Mouse (Mus musculus) liver, postnatal 0 days (tissue): ENCODE measurements around the gene Nup54. TPM values are rescaled to one million over a fixed set of nuclear protein-coding genes. Genes with fewer than 3 reads are reported as not detected.

ENCODE experiments used
- ATAC-seq: fragments of 200-750 bp; cut with Nextera tagmentation; 2 replicates; pipeline ENCODE4 v1.8.0; 2017; ENCODE audit warnings: mild to moderate bottlenecking, moderate library complexity
- DNase-seq: peaks from one replicate; pipeline ENCODE4 v3.0.0-alpha.2; 2016
- H3K27ac ChIP-seq: fragments of 300-500 bp; sonication (generic); 2 replicates; pipeline ENCODE4 v1.5.1; 2014; ENCODE audit warnings: antibody characterized with exemption, moderate library complexity, mild to moderate bottlenecking, low read depth
- H3K27me3 ChIP-seq: fragments of 300-500 bp; sonication (generic); 2 replicates; pipeline ENCODE4 v1.6.1; 2014; ENCODE audit warnings: low read length, control low read depth, mixed read lengths; ENCODE audit not compliant: insufficient read depth
- H3K36me3 ChIP-seq: fragments of 300-500 bp; sonication (generic); replicated peaks from 2 replicates; pipeline ENCODE4 v1.6.1; 2014; ENCODE audit warnings: mild to moderate bottlenecking, control low read depth, low read length, moderate library complexity, mixed read lengths; ENCODE audit not compliant: insufficient read depth
- H3K4me1 ChIP-seq: fragments of 300-500 bp; sonication (generic); 2 replicates; pipeline ENCODE4 v1.6.1; 2014; ENCODE audit warnings: antibody characterized with exemption, mild to moderate bottlenecking, control low read depth; ENCODE audit not compliant: insufficient read depth
- H3K4me2 ChIP-seq: fragments of 300-500 bp; sonication (generic); 2 replicates; pipeline ENCODE4 v1.6.1; 2014; ENCODE audit warnings: low read depth, mild to moderate bottlenecking, low read length, moderate library complexity, mixed read lengths
- H3K4me3 ChIP-seq: fragments of 300-500 bp; sonication (generic); 2 replicates; pipeline ENCODE4 v1.5.1; 2014; ENCODE audit warnings: low read depth, low read length
- H3K9ac ChIP-seq: fragments of 300-500 bp; sonication (generic); replicated peaks from 2 replicates; pipeline ENCODE4 v1.6.1; 2014; ENCODE audit warnings: mild to moderate bottlenecking, moderate library complexity
- H3K9me3 ChIP-seq: fragments of 300-500 bp; sonication (generic); 2 replicates; pipeline ENCODE4 v1.6.1; 2016; ENCODE audit warnings: mild to moderate bottlenecking, control low read depth, low read length, mixed read lengths
- CTCF ChIP-seq: sonication (generic); IDR thresholded peaks from 2 replicates; pipeline ENCODE4 v1.5.1; 2016; ENCODE audit warnings: antibody characterized with exemption, low read depth
- EP300 ChIP-seq: IDR thresholded peaks from 2 replicates; pipeline ENCODE4 v1.6.1; 2016; ENCODE audit warnings: antibody characterized with exemption, low read depth, mild to moderate bottlenecking
- WGBS: fragments of 180-500 bp; shearing (Covaris S2); extraction: QIAGEN DNeasy Blood & Tissue Kit; methylation state at CpG from one replicate; pipeline ENCODE4 v1.1.7; 2014; ENCODE audit not compliant: insufficient replicate concordance; 5-methylcytosine and 5-hydroxymethylcytosine counted together
- polyA plus RNA-seq: library from polyadenylated mRNA; unstranded; fragments of >200 nt; fragmentation: Nextera tagmentation; extraction: Ambion mirVana; gene quantifications from 2 replicates; pipeline ENCODE4 v1.2.1, GENCODE M21; 2015

Gene Nup54
- polyA plus RNA-seq, 1 experiment from 2014 or later, result 15.2 TPM

GRCm38 (mm10) chr5:92384855-92385254, 50.2 kb downstream of the Nup54 start:
- DNase-seq (peak; percentile 67), ATAC-seq (peak; percentile 84)
- Histone ChIP-seq H3K27me3 (no peaks in the 10 kb centered on the region), H3K4me3 (no peak overlapping the region), H3K9me3 (no peaks in the 10 kb centered on the region), H3K4me1 (no peaks in the 10 kb centered on the region), H3K36me3 (no peaks in the 10 kb centered on the region), H3K4me2 (no peak overlapping the region), H3K27ac (no peak overlapping the region), H3K9ac (no peak overlapping the region)
- WGBS, result 41% methylated on average over 7 of the region's 7 CpGs
- TF ChIP-seq EP300 (no peak), CTCF (peak; percentile 85)

DNA sequence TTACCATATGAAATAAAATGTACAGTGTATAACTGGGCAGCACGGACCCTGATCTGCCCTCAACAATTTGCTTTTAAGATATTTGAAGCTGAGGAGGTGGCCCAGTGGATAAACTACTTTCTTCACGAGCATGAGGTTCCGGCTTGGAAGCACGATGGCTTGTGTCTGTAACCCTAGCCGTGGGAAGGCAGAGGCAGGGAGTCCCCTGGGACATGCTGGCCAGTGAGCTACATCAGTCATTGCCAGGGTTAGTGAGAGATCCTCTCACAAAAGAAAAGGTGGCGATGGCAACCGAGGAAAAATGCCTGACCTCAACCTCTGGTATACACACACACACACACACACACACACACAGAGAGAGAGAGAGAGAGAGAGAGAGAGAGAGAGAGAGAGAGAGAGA, 51.3 kb downstream of the Nup54 start:
- Histone ChIP-seq H3K4me2 (no peak overlapping the region), H3K4me1 (no peaks in the 10 kb centered on the region), H3K4me3 (no peak overlapping the region), H3K27me3 (no peaks in the 10 kb centered on the region), H3K36me3 (no peaks in the 10 kb centered on the region), H3K9ac (no peak overlapping the region), H3K9me3 (no peaks in the 10 kb centered on the region), H3K27ac (no peak overlapping the region)
- no peak for ATAC-seq
- DNase-seq, result no peak
- TF ChIP-seq EP300, result no peak
- WGBS, result 69% methylated on average over 7 of the region's 7 CpGs

DNA sequence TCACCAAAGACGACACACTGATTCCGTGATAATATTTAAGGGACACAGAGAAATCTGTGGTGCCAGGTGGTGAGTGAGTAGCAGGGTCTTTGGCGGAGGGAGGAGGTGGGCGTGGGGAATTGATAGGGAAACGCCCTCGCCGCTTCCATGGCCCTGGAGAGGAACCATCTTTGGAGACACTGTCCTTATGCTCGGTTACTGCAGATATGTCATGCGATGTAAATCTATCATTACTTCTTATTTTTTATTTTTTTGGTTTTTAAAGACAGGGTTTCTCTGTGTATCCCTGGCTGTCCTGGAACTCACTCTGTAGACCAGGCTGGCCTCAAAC, 52.7 kb downstream of the Nup54 start:
- no peak overlapping the region for H3K4me2 ChIP-seq
- H3K36me3 ChIP-seq, result no peaks in the 10 kb centered on the region
- H3K4me3 ChIP-seq, result no peak overlapping the region
- no peaks in the 10 kb centered on the region for H3K9me3 ChIP-seq
- TF ChIP-seq CTCF (no peak), EP300 (no peak)
- no peak overlapping the region for H3K27ac ChIP-seq
- no peaks in the 10 kb centered on the region for H3K4me1 ChIP-seq
- no peaks in the 10 kb centered on the region for H3K27me3 ChIP-seq
- ATAC-seq (no peak), DNase-seq (no peak)
- 72% methylated on average over 9 of the region's 9 CpGs for WGBS
- H3K9ac ChIP-seq, result no peak overlapping the region

DNA sequence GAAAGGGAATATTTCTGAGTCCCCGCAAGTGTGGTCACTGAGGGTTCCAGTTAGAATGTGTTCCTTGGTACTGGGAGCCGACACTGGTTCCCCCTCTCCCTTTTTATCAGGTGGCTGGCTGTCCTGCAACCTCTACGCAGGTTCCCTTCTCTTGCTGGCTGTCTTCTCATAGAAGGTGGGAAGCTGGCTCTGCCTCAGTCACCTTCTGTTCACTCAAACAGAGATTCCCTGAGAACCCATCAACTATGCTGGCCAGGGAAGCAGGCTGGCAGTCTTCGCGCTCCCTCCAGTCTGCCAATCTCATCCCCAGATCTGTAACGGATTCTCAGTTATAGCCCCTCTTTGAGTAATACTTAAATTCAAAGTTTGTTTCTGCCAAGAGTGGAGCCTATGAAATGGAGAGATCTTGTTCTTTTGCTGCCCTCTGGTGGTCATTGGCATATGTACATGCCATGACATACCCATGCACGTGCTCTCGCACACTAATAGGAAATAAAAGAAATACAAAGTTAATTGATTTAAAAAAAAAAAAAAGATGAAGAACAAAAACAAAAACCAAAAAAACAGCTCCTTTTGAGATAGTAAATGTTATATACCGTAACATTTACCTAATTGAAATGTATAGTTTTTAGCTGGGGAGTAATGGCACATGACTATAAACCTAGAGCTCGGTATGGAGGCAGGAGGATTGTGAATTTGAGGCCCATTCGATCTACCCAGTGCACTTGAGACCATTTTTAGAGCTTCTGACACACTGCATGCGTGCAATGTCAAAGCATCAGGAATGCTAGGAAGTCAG, 53.3 kb downstream of the Nup54 start:
- Histone ChIP-seq H3K9ac (no peak overlapping the region), H3K4me1 (no peaks in the 10 kb centered on the region), H3K27me3 (no peaks in the 10 kb centered on the region), H3K4me2 (no peak overlapping the region), H3K9me3 (no peaks in the 10 kb centered on the region), H3K27ac (no peak overlapping the region), H3K36me3 (no peaks in the 10 kb centered on the region), H3K4me3 (no peak overlapping the region)
- TF ChIP-seq EP300, result no peak
- TF ChIP-seq CTCF, result peak; percentile 82
- WGBS, result 31% methylated on average over 12 of the region's 12 CpGs
- ATAC-seq (peak; percentile 58), DNase-seq (peak; percentile 72)

DNA sequence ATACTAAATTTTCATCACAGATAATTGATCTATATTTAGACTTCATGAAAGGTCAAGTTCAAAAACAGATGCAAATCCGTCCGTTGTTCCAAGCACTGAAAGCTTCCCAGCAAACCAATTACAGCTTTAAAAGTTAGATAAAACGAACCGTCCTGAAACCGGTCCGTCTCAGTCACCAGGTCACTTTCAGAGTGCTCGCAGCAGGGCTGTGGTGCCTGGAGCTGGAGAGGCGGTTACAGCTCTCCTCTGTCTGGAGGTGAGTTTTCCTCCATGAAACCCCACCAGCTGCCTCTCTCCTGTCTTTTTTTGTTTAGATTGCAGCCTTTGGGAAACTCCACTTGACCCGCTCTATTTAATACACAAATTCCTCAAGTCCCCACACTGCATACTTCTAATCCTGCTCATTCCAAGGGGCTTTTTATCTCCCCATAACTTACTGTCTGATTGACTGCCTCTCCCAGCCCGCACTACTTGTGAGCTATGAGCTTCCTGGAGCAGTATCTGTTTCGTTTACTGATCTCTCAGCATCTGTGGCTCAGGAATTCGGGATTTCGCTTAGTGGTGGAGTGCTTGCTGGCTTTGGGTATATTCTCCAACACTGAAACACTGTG, 58.1 kb downstream of the Nup54 start:
- H3K27me3 ChIP-seq, result no peaks in the 10 kb centered on the region
- ATAC-seq, result no peak
- no peaks in the 10 kb centered on the region for H3K36me3 ChIP-seq
- no peak overlapping the region; the same call in 1 of the 2 replicates for H3K4me2 ChIP-seq
- TF ChIP-seq CTCF (no peak), EP300 (no peak)
- WGBS, result 55% methylated on average over 13 of the region's 13 CpGs
- H3K9ac ChIP-seq, result no peak overlapping the region
- no peak for DNase-seq
- peaks cover 18% of the 10 kb centered on the region for H3K4me1 ChIP-seq
- H3K4me3 ChIP-seq, result no peak overlapping the region
- H3K9me3 ChIP-seq, result no peaks in the 10 kb centered on the region
- H3K27ac ChIP-seq, result no peak overlapping the region

DNA sequence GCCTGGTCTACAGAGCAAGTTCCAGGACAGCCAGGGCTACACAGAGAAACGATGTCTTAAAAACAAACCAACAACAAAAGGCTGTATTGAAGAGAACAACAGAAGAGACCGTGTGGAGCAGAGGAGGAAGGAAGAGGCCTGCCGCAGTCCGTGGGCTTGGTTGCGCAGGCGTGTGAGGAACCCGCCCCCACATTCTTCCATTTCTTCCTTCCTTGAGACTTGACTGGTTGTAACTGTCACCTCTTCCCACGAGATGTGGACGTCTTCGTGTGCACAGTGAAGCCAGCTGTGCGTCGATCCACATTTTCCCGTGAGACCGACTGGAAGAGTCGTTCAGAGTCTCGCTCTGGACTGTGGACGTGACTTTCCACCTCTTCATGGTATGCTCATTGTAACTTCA, 59.7 kb downstream of the Nup54 start:
- Histone ChIP-seq H3K36me3 (no peaks in the 10 kb centered on the region), H3K9ac (peak overlapping the region; percentile 5; the same call in 1 of the 2 replicates), H3K27me3 (no peaks in the 10 kb centered on the region), H3K9me3 (no peaks in the 10 kb centered on the region), H3K4me1 (peaks cover 25% of the 10 kb centered on the region), H3K4me3 (0 out of 2 replicates have a peak overlapping the region, but pooled peaks have one; percentile 9), H3K27ac (peak overlapping the region; percentile 84), H3K4me2 (peak overlapping the region; percentile 49)
- ATAC-seq, result peak; percentile 60
- 26% methylated on average over 17 of the region's 17 CpGs for WGBS
- no peak for DNase-seq
- TF ChIP-seq EP300 (no peak), CTCF (no peak)
